Mouse (Mus musculus) granulocyte monocyte progenitor cell, adult 5-6 weeks (primary cell): ENCODE measurements around the gene Macrod2. TPM values are rescaled to one million over a fixed set of nuclear protein-coding genes. Genes with fewer than 3 reads are reported as not detected.

Experiments
- ATAC-seq: replicated peaks from 2 replicates; pipeline ENCODE4 v1.8.0; 2016; ENCODE audit warnings: mild to moderate bottlenecking, moderate TSS enrichment, inconsistent platforms; ENCODE audit not compliant: poor library complexity, severe bottlenecking
- total RNA-seq, 2 experiments: library from RNA; stranded (forward) in 1 of 2; stranded (reverse) in 1 of 2; fragments of 200-712, 200-1000 nt in 1 of 2; fragments of >200 nt in 1 of 2; fragmentation: Nextera tagmentation in 1 of 2; gene quantifications; 2 replicates each; pipeline ENCODE4 v1.2.3; 2014 to 2017

Macrod2 gene
- total RNA-seq, 2 experiments from 2014 or later = 3.0 to 6.8 TPM

- no peak for ATAC-seq
These were observed 1163.2 kb downstream of the Macrod2 start for GRCm38 (mm10) chr2:141558242-141558827.

DNA sequence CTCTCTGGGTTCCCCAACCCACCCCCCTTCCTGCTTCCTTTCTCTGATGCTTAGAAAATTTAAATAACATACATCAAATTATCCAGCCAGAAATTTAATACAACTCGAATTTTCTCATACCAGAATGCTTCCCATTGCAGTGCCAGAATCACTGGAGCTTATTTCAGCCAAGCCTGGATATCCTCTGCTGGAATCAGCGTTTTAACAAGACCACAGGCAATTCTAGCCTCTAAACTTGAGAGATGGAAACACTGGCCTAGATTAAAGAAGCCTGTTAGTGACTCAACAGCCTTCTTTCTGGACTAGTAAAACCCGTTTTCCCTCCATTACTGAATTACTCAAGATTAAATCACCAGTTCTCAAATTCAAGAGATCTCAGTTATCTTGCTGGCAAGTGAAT is 1170.9 kb downstream of the Macrod2 start:
- no peak for ATAC-seq

DNA sequence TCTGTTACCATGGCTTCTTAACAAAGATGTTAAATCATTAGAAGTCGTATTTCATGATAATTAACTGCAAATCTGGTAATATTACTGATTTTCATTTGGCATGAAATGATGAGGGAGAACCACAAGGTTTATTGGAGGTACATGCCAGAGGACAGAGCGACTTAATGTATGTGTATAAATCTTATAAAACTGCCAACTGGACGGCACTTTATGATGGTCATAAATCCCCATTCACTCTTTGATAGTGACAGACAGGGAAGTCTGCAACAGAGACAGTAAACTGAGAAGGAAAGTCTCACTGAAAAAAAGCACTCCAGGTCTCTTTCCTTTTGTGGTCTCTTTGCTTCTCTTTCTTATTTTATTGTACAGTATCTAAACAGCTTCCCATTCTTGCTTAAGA is 1176.3 kb downstream of the Macrod2 start:
- ATAC-seq = no peak

- no peak for ATAC-seq
These were observed 1183.1 kb downstream of the Macrod2 start for GRCm38 (mm10) chr2:141578206-141578605.

DNA sequence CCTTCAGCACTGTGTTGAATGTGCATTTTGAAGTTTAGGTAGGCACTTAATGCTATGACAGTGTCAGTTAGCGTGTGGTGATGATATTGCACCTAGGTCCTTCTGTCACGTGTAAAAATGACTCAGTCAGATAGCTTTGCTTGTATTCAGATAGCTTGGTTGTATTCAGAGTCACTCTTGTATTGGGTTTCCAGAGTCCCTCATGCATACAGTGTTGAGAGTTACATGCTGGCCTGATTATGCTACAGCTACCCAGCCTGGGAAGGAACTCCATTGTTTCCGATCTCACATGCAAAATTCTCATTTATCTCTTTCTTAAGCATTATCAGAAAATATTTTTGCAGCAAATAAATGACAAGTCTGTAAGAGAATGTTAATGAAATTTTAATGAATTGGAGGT is 1187.3 kb downstream of the Macrod2 start:
- ATAC-seq = no peak

- ATAC-seq = no peak
These were observed 1187.8 kb downstream of the Macrod2 start for GRCm38 (mm10) chr2:141582933-141583332.

DNA sequence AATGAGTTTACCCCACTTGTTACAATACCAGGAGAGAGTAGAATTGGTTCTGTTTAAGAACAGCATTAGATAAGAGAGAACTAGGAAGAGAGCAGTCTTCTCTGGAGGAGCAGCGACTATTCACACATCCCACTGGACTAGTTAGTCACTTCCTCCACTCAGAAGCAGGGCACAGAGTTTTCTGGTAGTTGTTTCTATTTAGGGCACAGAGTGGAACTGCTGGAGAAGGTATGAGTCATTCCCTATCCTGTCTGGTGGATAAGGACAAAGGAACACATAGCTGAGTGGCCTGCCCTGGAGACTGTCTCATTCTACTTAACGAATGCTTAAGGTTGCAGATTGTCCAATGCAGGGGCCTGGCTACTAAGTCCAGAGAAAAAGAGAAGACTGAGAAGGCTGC is 1192.2 kb downstream of the Macrod2 start:
- no peak for ATAC-seq

GRCm38 (mm10) chr2:141591326-141591725 is 1196.2 kb downstream of the Macrod2 start:
- ATAC-seq = no peak

DNA sequence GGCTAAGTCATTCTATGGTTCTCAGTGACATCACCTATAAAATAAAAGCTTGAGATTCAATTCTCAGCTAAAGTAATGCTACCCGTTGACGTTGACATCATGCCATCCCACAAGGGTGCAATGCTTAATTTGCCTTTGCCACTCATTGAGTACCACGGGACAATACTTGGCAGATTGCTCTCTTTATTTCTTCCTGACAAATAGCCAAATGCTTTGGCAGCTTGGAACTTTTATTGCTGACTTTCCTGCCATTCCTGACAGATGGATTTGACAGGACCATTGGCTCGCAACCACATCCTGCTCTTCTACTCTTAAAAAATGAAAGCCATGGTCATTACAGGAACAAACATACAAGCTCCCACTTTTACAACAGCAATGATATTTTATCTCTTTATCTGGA is 1199.7 kb downstream of the Macrod2 start:
- ATAC-seq = no peak

- ATAC-seq = no peak
These were observed 1222.6 kb downstream of the Macrod2 start for GRCm38 (mm10) chr2:141617721-141618120.

- ATAC-seq = no peak
These were observed 1223.1 kb downstream of the Macrod2 start for GRCm38 (mm10) chr2:141618257-141618656.

DNA sequence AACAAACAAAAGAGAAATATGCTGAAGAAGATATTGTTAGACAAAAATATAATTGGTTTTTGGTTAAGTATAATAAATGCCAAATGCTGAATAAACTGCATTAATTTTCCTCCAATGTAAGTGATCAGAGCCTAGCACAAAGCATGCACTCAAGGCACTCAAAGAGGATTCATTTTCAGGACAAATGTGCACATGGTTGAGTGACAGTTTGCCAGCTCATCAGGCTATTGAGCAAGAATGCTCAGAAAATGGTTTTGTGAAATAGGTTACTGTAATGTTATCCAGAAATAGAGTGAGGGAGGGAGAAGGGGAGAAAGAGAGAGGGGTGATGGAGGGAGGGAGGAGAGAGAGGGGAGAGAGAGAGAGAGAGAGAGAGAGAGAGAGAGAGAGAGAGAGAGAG is 1268.9 kb downstream of the Macrod2 start:
- ATAC-seq = no peak

- ATAC-seq = no peak
These were observed 1277.7 kb downstream of the Macrod2 start for GRCm38 (mm10) chr2:141672814-141673213.

GRCm38 (mm10) chr2:141673405-141673804 is 1278.3 kb downstream of the Macrod2 start:
- ATAC-seq = no peak

- no peak for ATAC-seq
These were observed 1302.4 kb downstream of the Macrod2 start for GRCm38 (mm10) chr2:141697541-141697940.

GRCm38 (mm10) chr2:141698320-141698719 is 1303.2 kb downstream of the Macrod2 start:
- ATAC-seq = no peak

DNA sequence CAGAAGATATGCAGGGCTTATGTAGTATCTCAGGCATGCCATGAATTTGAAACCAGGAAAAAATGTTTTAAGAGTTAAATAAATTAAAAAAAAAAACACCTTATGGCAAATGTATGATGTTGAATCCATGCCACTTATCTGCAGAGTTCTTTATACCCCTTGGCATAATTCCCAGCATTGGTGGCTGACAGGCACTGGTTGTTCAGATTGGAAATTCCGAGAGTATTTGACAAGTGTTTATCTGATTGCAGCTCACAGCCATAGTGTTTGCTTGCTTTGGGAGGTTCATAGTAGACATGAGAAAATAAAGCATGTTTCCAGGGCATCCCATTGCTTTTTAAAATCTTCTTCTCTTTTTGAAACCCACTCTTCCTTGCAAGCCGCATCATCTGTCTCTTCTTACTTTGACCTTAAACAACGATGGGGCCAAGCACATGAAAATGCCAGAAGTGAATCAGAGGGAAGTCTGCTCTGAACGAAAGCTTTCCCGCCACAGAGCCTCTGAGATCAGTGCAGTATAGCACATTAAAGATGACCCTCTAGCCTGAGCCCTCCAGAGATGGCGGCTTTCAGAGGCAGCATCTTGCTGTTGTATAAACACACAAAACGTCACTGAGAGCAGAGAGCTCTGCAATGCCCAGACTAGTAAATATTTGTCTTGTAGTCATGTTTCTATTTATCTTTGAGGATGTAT is 1305.8 kb downstream of the Macrod2 start:
- no peak for ATAC-seq

DNA sequence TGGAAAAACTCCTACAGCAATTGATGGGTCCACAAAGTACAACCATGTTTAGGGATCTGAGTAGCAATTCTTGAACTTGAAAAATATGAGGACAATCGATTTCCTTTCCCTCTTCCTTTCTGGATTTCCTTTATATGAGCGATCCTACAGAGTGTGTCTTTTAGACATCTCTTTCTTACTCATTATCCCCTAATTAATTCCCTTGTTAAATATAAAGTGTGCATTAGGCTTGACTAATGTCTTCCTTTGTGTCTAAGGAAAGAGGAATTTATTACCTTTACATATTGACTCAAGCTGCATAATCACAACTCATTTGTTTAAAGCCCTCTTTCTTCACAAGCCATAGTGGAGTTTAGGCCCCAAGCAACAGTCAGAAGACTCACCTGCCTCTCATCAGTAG is 1316.7 kb downstream of the Macrod2 start:
- no peak for ATAC-seq

DNA sequence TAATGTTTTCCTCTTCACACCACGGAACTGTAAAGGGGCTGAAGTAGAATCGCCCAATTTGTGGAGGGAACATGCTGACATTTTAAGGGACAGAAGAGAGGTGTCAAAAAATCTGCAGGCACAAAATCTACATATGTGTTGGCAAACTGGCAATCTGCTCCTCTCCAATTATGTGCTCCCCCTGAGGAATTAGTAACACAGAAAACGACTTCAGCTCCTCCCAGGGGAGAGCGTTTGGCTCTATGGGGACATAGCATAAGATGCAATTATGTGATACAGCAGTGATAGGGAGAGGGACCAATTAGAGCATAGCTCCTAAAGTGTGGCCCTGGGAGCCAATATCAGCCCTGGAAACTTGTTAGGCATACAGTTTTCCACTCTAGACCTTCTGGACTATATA is 1317.2 kb downstream of the Macrod2 start:
- no peak for ATAC-seq

GRCm38 (mm10) chr2:141715061-141715460 is 1320.0 kb downstream of the Macrod2 start:
- ATAC-seq = no peak

DNA sequence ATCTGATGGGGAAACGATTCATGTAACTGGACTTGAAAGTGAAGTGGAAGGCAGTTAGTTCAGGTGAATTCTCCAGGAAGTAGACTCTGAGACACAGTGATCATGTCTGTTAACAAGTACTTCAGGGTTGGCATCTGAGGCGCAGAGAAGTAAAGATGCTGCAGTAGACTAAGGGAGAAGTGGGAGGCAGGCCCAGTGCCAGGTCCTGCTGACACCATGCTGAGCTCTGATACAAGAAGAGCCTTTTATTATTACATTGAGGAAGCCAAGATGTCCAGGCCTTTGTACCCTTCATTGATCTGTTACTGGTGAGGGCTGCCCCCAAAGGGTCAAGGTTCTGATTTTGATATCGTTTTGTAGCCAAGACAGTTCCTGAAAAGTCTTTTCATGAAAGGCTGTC is 1327.4 kb downstream of the Macrod2 start:
- no peak for ATAC-seq

- ATAC-seq = no peak
These were observed 1333.9 kb downstream of the Macrod2 start for GRCm38 (mm10) chr2:141728998-141729397.
